Mouse (Mus musculus) megakaryocyte, adult 5-6 weeks (primary cell): ENCODE results near the gene Adamts12. TPM values are rescaled to one million over a fixed set of nuclear protein-coding genes. Genes with fewer than 3 reads are reported as not detected.

ENCODE experiments used
- ATAC-seq: 2 replicates; pipeline ENCODE4 v1.8.0; 2016; ENCODE audit warnings: mild to moderate bottlenecking, inconsistent platforms; ENCODE audit not compliant: poor library complexity, severe bottlenecking
- total RNA-seq, 2 experiments: library from RNA; stranded (forward) in 1 of 2; stranded (reverse) in 1 of 2; fragments of 153-499, 151-499 nt in 1 of 2; fragments of 221-1000, 200-1000 nt in 1 of 2; gene quantifications; 2 replicates each; pipeline versions ENCODE4 v1.2.3 to v1.2.4; 2015 to 2017

Gene Adamts12
- total RNA-seq, 2 experiments from 2014 or later, result not detected

DNA sequence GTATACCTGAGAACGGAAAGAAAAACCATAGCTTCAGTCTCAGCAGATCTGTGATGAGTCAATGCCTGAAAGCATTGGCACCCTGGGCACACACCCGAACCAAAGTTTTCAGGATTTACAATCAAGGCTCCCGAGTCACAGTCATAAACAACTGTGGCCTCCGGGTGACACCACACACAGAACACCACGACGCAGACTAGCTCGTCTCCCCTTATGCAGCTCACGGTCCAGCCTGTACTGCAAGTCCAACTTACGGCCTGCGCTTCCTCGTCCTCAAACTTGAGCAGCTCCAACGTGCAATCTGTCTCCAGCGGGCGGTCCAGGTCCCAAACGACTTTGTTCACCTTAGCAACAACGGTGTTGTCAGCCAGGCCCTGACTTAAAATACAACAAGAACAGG is 328.3 kb downstream of the Adamts12 start:
- no peak for ATAC-seq

GRCm38 (mm10) chr15:11396421-11396820 is 331.8 kb downstream of the Adamts12 start:
- ATAC-seq, result no peak

Other genes starting within 250 kb of the Adamts12 start
- gene C1qtnf3, start 112.5 kb upstream of the Adamts12 start, total RNA-seq (2015), result not detected in 2 replicates
- gene C1qtnf3, start 112.5 kb upstream of the Adamts12 start, total RNA-seq (2017), result not detected in 2 replicates
- 0.98 and 1.1 TPM in 2 replicates for gene Amacr, start 83.0 kb upstream of the Adamts12 start, total RNA-seq (2015)
- gene Amacr, start 83.0 kb upstream of the Adamts12 start, total RNA-seq (2017), result 0.61 and 2.2 TPM in 2 replicates
- gene Slc45a2, start 64.1 kb upstream of the Adamts12 start, total RNA-seq (2015), result not detected in 2 replicates
- not detected in 2 replicates for gene Slc45a2, start 64.1 kb upstream of the Adamts12 start, total RNA-seq (2017)
- gene Rxfp3, start 26.8 kb upstream of the Adamts12 start, total RNA-seq (2015), result not detected in 2 replicates
- gene Rxfp3, start 26.8 kb upstream of the Adamts12 start, total RNA-seq (2017), result not detected in 2 replicates